Mouse (Mus musculus): ENCODE data around the gene Chmp6.

Gene Chmp6

DNA sequence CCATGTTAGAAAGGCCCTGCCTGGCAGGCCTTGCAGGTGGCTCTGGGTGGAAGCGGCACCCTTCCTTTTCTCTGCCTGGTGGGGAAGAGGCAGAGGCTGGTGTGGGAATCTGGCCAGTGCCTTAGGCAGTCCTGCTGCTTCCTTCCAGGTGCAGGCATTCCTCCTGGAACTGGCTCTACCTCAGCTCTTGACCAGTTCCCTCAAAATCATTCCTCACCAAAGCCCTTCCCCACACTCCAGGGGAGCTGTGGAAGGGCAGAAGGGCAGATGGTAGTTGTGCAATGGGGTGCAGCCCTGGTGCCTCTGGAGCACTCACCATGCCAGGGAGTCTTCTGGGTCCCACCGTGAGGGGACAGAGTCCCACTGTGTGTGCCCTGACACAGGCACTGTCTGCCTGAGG, 23.2 kb downstream of the Chmp6 start:
- no peak for DNase-seq (ENCODE audit: inconsistent age in 2 of 2, low spot score in 1 of 2)

DNA sequence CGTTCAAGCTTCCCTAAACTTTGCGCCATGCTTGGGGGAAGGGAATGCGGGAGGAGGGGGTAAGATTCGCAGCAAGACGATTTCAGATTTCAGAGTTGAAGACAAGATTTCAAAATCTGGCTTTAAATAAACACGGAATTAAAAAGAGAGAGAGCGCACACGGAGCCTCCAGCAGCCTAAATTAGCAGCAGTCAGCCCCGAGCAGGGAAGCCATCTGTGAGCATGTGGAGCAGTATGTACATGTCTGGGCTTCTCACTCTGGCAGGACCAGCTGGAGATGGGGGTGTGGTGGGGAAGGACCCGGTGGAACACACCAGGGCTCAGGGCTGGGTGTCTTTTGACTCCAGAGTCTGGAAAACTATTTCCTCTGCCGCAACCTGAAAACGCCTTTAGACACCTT, 24.0 kb downstream of the Chmp6 start:
- no peak for DNase-seq (ENCODE audit: inconsistent age in 2 of 2, low spot score in 1 of 2)

DNA sequence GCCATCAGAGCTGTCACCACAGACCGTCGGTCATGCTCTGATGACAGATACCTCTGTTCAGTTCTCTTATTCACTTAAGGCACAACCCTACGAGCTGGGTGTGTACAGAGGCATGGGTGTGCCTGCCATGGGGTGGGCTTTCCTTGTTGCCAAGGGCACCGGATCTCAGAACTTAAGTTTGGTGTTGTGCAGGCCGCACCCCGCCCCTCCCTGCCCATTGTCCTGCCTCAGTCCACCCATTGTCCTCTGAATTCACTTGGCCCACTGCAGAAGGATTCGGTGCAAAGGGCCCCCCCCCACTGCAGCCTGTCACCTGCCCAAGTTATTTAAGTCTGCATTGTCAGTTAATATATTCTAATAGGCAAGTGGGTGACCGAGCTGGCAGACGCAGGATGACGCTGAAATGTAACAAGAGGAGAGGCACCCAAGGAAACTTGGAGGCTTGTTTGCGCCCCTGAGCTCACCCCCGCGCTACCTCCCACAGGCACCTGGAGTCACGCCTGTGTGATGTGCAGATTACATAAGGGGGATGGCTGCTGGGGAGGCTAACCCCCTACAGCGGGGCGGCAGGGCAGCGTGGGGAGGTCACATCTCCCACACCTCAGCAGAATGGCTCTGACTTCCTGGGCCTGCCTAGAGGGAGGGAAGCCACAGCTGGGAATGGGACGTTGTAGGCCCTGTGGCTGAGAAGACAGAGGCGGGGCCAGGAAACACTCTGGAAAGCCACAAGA, 24.7 kb downstream of the Chmp6 start:
- no peak for DNase-seq (ENCODE audit: inconsistent age in 2 of 2, low spot score in 1 of 2)

DNA sequence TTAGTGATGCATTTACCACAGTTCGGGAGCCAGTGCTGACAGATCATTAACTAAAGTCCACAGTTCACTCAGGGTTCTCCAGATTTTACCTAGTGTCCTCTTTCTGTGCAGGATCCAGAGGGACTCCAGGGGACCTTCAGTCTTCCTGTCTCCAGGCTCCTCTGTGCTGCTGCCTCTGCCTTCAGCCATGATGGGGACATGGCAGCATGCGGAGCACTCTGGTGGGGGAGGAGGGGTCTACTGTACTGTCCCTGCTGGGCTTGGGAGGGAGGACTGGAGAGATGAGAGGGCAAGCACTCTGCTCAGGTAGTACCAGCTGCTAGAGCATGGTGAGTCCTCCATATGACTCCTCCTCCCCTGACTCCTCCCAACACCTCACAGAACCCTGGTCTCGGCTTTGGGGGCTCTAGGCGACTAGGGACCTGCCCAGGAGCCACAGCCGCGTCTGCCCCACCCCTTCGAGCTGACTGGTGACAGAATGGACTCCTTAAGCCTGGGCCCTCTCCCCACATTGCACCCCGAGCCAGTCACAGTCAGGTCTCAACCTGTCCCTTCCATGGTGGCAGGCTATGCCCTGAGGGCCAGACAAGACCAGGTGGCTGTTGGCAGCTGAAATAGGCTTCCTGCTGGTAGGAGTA, 26.0 kb downstream of the Chmp6 start:
- no peak for DNase-seq (ENCODE audit: inconsistent age in 2 of 2, low spot score in 1 of 2)

DNA sequence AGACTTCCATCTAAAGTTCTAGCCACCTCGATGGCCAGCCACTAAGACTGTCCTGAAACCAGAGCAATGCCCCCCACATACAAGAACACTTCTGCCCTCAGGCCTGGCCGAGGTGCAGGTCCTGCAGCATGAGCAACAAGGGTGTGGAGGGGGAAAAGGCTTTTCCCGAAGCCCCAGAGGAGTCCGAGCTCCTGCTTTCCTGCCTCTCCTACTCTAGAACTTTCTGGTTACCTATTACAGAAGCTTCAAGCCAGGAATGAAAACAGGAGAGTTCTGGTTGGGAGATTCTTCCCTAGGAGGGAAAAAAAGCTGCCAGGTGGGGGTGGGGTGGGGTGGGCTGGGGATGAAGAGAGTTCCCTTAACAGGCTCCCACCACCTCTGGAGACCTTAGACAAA, 26.5 kb downstream of the Chmp6 start:
- no peak for DNase-seq (ENCODE audit: inconsistent age in 2 of 2, low spot score in 1 of 2)

DNA sequence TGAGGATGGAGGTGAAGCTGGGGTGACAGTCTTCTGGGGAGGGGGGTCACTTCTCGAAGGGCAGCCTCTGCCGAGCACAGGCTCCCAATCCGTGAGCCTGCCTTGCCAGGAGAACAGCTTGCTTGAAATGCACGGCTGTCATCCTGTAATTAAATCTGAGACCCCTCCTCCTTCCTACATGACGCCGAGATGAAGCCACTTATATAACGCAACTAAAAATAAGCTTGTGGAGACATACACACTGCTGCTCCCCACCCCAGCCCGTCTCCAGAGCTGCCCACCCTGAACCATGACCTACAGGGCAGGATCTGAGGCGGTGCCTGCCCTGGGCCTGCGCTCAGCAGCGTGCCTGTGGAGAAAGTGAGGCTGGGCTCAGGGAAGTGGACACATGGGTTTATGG, 26.9 kb downstream of the Chmp6 start:
- no peak for DNase-seq (ENCODE audit: inconsistent age in 2 of 2, low spot score in 1 of 2)

DNA sequence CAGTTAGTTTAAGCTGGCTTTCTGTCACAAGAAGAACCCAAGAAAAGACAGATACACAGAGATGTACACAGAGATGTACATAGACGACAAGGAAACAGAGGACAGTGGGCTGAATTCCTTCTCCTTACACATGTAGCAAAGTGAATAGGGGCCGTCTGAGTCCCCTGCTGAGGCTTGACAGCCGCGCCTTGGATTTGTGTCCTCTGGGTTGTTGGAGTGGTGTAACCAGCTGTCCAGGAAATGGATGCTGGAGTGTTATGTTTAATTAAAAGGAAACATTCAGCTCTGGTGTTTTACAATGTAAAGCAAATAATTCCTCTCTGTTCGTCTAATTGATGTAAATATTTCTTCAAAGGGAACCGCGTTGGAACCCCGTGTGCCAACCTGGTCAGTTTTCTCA, 28.6 kb downstream of the Chmp6 start:
- DNase-seq (ENCODE audit: inconsistent age in 2 of 2, low spot score in 1 of 2), result no peak

DNA sequence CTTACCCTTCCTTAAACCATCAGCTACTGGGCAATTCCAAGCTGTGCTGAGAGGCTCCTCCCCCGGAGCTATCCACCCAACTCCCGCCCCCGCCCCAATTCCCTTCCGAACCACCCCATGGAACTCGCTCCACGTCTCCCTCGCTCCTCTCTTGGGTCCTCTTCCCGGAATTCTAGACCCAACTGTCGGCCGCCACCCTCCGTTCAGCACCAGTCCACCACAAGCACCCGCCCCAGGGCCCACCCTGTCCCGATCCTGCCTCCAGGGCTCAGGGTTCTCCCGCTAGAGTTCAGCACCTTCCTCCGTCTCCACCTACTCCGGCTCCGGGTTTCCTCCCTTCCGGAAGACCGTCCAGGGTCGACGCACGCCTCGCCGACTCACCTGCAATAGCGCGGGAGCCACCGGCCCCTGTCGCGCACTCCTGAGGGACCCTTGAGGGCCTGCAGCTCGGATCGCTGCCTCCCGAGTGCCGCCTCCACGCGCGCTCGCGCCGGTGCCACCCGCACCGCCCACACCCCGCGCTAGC, 29.0 kb downstream of the Chmp6 start:
- no peak for DNase-seq (ENCODE audit: inconsistent age in 2 of 2, low spot score in 1 of 2)

DNA sequence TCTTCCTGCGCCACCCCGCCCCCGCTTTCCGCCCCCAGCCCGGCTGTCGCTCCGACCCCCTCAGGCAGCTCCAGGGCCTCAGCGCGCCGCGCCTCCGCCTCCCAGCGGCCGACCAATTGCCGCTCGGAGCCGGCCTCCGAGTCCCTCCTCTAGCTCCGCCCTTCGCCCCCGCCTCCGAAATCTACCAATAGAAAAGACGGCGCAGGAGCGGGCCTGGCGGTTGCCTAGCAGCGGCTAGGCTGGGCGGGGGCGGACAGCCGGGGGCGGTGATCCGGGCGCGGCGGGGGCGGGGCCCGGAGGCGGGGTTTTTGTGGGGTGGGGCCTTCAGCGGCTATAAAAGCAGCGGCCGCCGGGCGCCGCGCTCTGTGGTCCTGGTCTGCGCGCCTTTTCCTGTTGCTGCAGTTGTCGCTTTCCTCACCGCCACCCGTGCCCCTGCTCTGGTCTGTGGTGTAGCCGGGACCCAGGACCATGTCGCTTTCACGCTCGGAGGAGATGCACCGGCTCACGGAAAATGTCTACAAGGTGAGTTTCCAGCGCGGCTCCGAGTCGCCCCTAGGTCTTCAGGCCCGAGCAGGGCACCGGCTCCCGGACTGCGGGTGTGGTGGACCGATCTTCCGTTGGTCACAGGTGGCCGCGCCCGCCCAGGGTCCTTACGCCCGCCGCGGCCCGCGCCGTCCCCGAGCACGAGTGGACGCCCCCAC, 29.6 kb downstream of the Chmp6 start, which contains the start of gene Baiap2:
TSS of gene Baiap2 (plus strand) at position 37 of the 701 bp plus-strand sequence.
- peak; percentile 99 for DNase-seq (ENCODE audit: inconsistent age in 2 of 2, low spot score in 1 of 2)

DNA sequence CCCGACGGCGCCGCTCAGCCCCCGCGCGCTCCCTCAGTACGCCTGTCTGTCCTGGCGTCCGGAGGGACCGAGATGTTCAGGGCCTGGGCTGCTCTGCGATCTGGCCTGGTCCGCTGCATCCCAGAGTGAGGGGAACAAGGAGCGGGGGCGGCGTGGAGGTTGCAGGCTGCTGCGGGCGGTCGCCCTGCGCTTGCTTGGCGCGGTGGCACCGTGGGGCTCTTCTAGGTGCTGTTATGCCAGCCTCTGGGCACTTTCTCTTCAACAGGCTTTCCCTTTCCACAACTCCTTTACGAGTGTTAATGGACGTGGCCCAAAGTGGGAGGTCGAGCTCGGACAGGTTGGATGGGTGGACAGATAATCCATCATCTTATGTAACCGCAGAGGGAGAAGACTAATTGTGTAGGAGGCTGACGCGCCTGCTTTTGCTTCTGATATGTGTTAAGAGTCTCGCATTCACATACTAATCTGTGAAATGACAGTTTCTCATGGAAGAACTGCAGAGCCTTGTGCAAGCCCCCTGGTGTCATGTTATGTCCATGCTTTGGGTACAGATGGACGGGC, 30.3 kb downstream of the Chmp6 start:
- DNase-seq (ENCODE audit: inconsistent age in 2 of 2, low spot score in 1 of 2), result no peak

DNA sequence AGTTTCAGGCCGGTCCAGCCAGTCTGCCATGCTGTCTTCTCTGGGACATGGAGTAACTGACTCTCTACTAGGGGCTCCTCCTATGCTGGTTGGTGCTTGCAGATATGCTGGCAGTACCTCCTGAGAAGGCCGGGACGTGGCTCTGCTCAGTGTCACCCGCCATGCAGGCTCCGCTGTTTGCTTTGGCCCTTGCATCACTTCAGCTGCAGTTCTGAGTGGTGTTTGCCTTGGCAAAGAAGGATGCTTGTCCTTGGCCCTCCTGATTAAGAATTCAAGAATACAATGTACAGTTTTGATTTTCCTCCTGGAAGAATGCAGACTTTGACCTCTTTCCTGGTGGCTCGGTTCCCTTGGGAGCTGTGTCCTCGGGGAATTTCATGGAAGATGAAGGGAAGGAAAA, 32.1 kb downstream of the Chmp6 start:
- DNase-seq (ENCODE audit: inconsistent age in 2 of 2, low spot score in 1 of 2), result peak; percentile 63 to 74

DNA sequence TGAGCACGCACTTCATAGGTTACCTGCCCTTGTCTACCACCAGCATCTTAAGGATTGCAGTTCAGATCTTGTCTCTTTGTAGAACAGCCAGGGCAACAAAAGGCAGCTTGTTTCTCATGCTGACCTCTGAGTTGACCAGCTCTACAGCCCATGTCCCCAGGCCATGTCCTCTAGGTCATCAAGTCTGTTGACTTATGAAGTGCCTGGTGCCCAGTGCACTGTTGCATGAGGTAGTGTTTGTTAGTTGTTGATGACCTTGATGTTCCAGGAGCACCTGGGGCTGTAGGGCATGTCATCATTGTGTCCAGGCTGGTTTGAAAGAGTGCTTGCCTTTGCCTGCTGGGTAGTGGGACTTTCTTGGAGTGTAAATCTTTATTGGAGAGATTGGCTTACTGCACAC, 34.2 kb downstream of the Chmp6 start:
- DNase-seq (ENCODE audit: inconsistent age in 2 of 2, low spot score in 1 of 2), result no peak

DNA sequence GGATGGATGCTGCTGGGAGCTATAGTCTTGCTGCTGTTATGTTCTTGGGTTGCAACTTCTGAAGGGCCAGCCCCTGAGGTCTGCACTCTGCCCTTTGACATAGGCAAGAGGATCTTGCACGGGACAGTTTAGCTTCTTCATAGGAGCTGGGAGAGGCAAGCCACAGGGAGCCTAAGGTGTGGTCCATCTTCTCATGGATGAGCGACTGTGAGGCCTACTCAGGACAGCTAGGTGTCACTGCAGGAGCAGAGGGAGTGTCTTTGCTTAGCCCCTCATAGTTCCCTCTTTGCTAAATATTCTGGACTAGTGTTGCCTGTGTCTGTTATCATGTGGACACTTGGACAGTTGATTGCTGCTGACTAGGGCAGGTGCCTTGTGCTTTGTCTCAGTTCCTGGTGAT, 34.7 kb downstream of the Chmp6 start:
- DNase-seq (ENCODE audit: inconsistent age in 2 of 2, low spot score in 1 of 2), result no peak

DNA sequence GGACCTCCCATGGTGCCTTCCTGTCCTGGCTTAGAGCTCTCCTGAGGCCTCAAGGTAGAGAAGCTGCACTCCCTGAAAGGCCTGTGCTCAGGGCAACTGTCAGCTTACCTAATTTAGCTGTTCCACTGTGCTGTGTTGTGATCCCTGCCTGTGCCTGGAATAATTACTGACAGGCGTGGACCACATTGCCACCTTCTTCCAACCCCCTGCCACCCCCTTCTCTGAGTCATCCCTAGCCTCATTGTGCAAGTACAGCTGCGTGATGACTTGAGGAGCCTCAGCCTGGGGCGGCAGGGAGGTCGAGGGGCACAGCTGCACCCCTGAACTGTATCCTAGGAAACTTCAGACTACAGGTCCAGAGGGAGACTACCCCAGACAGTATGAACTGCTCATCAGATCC, 35.1 kb downstream of the Chmp6 start:
- peak in 1 of 2 experiments; percentile 48 for DNase-seq (ENCODE audit: inconsistent age in 2 of 2, low spot score in 1 of 2)

DNA sequence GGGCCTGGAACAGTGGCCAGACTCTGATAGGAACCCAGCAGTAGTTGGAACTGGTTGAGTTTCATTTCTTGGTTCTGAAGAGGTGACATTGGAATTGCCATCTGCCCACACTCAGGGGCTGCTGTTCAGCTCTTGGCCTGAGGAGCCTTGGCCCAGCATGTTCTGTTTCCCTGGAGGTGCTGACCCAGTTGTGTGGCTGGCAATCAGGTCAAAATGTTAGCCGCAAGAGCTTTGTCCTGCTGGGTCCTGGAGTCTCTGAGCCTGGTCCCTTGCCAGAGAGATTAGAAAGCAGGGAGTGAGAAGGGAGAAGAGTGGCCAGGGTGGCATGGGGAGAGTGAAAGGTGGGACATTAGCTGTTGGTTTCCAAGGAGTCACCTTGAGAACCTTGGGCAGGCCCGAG, 35.6 kb downstream of the Chmp6 start:
- peak in 1 of 2 experiments; percentile 57 for DNase-seq (ENCODE audit: inconsistent age in 2 of 2, low spot score in 1 of 2)

DNA sequence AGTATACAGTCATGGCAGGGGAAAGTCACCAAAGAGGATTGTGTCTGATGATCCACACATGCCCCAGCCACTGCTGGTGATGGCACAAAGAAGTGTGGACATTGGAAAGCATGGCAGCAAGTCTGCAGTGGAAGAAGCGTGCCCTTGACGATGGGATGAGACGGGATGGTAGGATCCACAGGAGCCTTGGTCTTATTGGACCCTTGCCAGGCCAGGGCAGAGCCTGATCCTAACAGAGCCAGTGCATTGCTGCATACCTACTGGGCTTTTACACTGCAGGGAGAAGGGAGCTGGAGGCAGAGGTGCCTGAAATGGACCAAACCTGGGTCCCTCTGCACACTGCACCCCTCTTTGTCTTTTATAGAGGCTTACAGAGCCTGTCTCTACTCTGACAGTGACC, 37.3 kb downstream of the Chmp6 start:
- peak; percentile 42 to 58 for DNase-seq (ENCODE audit: inconsistent age in 2 of 2, low spot score in 1 of 2)

DNA sequence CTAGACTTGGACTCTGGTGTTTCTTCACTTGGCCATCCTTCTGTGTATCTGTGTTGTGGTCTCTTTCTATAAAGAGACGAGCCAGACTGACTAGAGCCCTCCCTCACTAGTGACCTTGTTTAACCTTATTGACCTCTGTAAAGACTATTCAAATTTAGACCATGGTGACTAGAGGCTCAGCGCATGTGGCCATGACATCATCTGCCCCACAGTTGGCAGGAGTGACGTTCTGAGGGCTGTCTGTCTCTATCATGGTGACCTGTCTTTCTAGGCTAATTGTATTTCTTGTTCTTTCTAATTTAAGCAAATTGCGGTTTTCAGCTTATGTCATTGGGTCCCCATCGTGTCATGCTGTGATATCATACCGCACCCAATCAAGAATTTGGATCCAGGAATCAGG, 38.1 kb downstream of the Chmp6 start:
- DNase-seq (ENCODE audit: inconsistent age in 2 of 2, low spot score in 1 of 2), result no peak

DNA sequence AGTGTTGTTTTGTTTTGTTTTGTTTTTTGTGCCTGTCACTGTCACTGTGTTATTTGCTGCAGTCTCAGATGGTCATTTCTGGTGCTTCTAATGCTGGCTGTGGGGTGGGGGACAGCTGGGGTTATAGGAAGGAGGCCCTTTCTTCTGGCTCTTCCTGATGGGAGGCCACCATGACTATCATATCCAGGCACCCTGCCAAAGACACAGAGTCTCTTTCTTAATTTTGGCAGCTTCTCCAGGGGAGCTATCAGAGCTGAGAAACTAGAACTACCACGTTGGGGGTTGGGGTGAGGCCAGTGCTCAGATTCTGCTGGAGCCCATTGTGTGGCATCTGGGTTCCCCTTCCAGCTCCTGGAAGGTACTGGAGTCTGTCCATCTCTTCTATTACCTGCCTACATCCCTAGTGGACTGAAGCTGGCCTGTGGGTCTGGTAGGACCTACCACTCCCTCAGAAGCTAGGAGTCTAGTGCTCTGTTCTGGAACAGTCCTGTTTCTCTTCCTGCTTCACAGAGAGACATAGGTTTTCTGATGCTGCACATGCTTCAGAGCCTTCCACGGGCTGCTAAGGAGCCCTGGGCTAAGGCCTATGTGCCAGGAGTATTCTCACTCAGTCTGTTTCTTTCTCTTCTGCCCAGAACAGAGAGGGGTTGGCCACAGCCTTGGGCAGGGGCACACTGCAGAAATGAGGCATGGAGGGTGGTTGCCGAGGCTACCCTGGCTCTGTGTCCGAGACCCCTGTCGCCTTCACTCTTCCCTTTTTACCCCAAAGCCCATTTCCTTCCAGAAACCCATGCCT, 39.4 kb downstream of the Chmp6 start:
- peak; percentile 70 to 86 for DNase-seq (ENCODE audit: inconsistent age in 2 of 2, low spot score in 1 of 2)

DNA sequence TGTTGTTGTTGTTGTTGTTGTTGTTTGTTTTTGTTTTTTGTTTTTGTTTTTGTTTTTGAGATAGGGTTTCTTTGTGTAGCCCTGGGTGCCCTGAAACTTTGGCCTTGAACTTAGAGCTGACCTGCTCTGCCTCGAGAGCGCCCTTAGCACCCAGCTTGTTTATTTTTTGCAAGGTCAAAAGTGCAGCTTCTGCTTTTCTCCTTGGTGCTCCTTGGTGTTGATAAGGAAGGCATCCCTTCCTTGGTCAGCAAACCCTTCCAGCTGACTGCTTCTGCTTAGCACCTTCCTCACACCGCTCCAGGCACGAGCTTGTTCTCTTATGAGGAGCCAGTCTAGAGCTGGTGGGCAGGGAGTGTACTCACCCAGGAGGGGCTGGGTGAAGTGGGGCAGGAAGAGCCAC, 41.0 kb downstream of the Chmp6 start:
- DNase-seq (ENCODE audit: inconsistent age in 2 of 2, low spot score in 1 of 2), result no peak

DNA sequence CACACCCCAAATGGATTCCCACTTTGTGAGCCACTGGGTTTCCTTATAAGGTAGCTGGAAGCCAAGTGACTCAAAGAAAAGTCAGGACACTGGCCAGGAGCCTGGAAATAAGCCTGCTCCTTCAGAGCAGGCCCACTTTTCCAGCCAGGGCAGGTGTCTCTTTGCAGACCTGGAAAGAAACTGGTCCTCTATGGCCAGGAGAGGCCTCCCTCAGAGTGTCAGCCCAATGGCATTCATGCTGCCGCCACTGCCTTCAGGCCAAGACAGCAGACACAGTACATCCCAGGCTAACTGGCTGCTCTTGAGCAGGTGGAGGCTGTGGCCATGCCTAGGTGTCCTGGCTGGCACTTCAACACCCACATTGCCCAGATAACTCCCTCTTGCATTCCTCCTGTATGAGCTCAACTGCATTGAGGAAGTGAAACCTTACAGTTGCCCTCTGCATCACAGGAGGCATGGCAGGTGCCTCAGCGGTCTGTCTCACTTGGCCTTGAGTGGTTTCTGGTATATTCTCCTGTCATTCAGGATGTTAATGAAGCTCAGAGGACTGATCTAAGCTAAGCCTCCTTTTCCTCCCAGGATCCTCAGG, 41.6 kb downstream of the Chmp6 start:
- DNase-seq (ENCODE audit: inconsistent age in 2 of 2, low spot score in 1 of 2), result no peak
